24 mouse cellular contexts compared by ENCODE assay signal in the genomic region with DNA sequence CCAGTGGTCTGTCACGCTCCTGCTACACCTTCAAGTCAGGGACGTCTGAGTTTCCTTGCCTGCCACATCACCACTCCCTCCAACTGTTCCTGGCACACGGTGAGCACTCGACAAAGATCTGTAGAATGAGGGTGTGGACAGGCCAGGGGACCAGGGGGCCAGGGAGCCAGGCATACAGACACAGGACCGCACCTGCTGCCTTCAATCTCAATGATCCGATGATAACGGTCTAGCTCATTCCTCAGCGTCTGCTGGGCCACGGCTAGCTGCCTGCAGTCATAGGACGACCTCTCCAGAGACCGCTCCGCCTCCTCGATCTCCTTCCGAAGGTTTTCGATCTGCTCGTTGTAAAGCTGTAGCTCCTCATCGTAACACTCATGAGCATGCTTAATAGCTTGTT. TPM values are rescaled to one million over a fixed set of nuclear protein-coding genes. Genes with fewer than 3 reads are reported as not detected.
DNase-seq lines count a peak whose midpoint lies in the region; ATAC-seq and TF ChIP-seq lines count a peak whose summit lies in the region.
"Had no signal": no experiment of that assay in that cellular context is flagged by ENCODE, and none has a peak within 500 bp of the region (broad histone marks: within the 10 kb centered on the region; RNA-seq: fewer than 3 reads in every experiment).

No protein-coding gene starts in this region.

- H3K9me3 ChIP-seq in embryonic facial prominence, embryonic 14.5 days (ENCODE audit: control insufficient read depth, low read length) = no peaks in the 10 kb centered on the region
- no peaks in the 10 kb centered on the region for H3K9me3 ChIP-seq in embryonic facial prominence, embryonic 10.5 days
- no peaks in the 10 kb centered on the region for H3K9me3 ChIP-seq in limb, embryonic 13.5 days
- H3K9me3 ChIP-seq in limb, embryonic 10.5 days (replicated peaks) = no peaks in the 10 kb centered on the region
- H3K9me3 ChIP-seq: embryonic facial prominence, embryonic 15.5 days; G1E; hindbrain, embryonic 12.5 days; hindbrain, embryonic 15.5 days had no signal

- peak; percentile 38; the same call in 1 of the 2 replicates for ATAC-seq in embryonic facial prominence, embryonic 14.5 days (ENCODE audit: low read depth)
- ATAC-seq in limb, embryonic 13.5 days (ENCODE audit: low FRiP score, low read depth) = peak; percentile 33; the same call in 1 of the 2 replicates
- ATAC-seq: forebrain, embryonic 14.5 days; forebrain, postnatal 0 days; Patski had no signal

- TF ChIP-seq CTCF in C2C12 (IDR thresholded peaks at IDR 0.05; ENCODE audit: control insufficient read depth, insufficient read depth, insufficient read length) = no peak

- H3K4me2 ChIP-seq in embryonic facial prominence, embryonic 14.5 days (ENCODE audit: low read depth, low read length) = no peak overlapping the region
- no peak overlapping the region for H3K4me2 ChIP-seq in limb, embryonic 13.5 days (replicated peaks)
- no peak overlapping the region for H3K4me2 ChIP-seq in myocyte (ENCODE audit: low read depth)
- H3K4me2 ChIP-seq: embryonic facial prominence, embryonic 15.5 days; hindbrain, embryonic 12.5 days; hindbrain, embryonic 15.5 days had no signal

- H3K27me3 ChIP-seq in embryonic facial prominence, embryonic 14.5 days (replicated peaks; ENCODE audit: control insufficient read depth, insufficient read depth, low read length) = no peaks in the 10 kb centered on the region
- H3K27me3 ChIP-seq in embryonic facial prominence, embryonic 10.5 days (replicated peaks; ENCODE audit: low read depth, poor library complexity, severe bottlenecking) = no peaks in the 10 kb centered on the region
- no peaks in the 10 kb centered on the region for H3K27me3 ChIP-seq in limb, embryonic 13.5 days
- no peaks in the 10 kb centered on the region for H3K27me3 ChIP-seq in limb, embryonic 10.5 days (ENCODE audit: low read depth, poor library complexity, severe bottlenecking)
- H3K27me3 ChIP-seq in C2C12 (ENCODE audit: control insufficient read depth, insufficient read depth, insufficient read length) = peaks cover 4% of the 10 kb centered on the region
- H3K27me3 ChIP-seq in myocyte (ENCODE audit: control insufficient read depth, insufficient read depth, insufficient read length) = no peaks in the 10 kb centered on the region
- H3K27me3 ChIP-seq: CH12.LX; embryonic facial prominence, embryonic 15.5 days; hindbrain, embryonic 12.5 days; hindbrain, embryonic 15.5 days had no signal

- no peak overlapping the region for H3K4me3 ChIP-seq in embryonic facial prominence, embryonic 14.5 days (ENCODE audit: low read depth, low read length)
- no peak overlapping the region for H3K4me3 ChIP-seq in embryonic facial prominence, embryonic 10.5 days
- no peak overlapping the region for H3K4me3 ChIP-seq in limb, embryonic 13.5 days
- H3K4me3 ChIP-seq in limb, embryonic 10.5 days = no peak overlapping the region
- H3K4me3 ChIP-seq in C2C12 (ENCODE audit: insufficient read depth, poor library complexity, severe bottlenecking) (no peak overlapping the region), myocyte (no peak overlapping the region)
- H3K4me3 ChIP-seq: embryonic facial prominence, embryonic 15.5 days; hindbrain, embryonic 12.5 days; hindbrain, embryonic 15.5 days had no signal

- DNase-seq in embryonic facial prominence, embryonic 14.5 days (ENCODE audit: low spot score) = peak; percentile 41
- no peak for DNase-seq in embryonic facial prominence, embryonic 10.5 days (ENCODE audit: low spot score)
- no peak for DNase-seq in limb, embryonic 10.5 days (ENCODE audit: low spot score)
- DNase-seq in adrenal gland, postnatal 4 days (ENCODE audit: low spot score in 2 of 2) = no peak
- DNase-seq: adrenal gland, postnatal 14 days; cerebellum, adult 11-12 months; cerebellum, adult 8-10 months; cerebellum, postnatal 10 days; cerebellum, postnatal 36 days; embryo, embryonic 11 days; forebrain, postnatal 0 days; gastrocnemius, postnatal 25 days; heart, adult 18-20 months had no signal

- no peak overlapping the region for H3K9ac ChIP-seq in embryonic facial prominence, embryonic 14.5 days (ENCODE audit: low read depth, low read length)
- no peak overlapping the region for H3K9ac ChIP-seq in limb, embryonic 13.5 days
- H3K9ac ChIP-seq: embryonic facial prominence, embryonic 15.5 days; forebrain, postnatal 0 days; hindbrain, embryonic 12.5 days; hindbrain, embryonic 15.5 days had no signal

- no peak overlapping the region for H3ac ChIP-seq in C2C12 (ENCODE audit: control insufficient read depth, insufficient read length, low read depth)
- H3ac ChIP-seq in myocyte (ENCODE audit: control insufficient read depth, insufficient read length) = no peak overlapping the region

- WGBS in embryonic facial prominence, embryonic 14.5 days = 75% methylated on average over 17 of the region's 17 CpGs
- WGBS in embryonic facial prominence, embryonic 10.5 days = 80% methylated on average over 17 of the region's 17 CpGs
- 66% methylated on average over 17 of the region's 17 CpGs for WGBS in limb, embryonic 13.5 days
- WGBS in limb, embryonic 10.5 days = 78% methylated on average over 17 of the region's 17 CpGs

- no peaks in the 10 kb centered on the region for H3K79me3 ChIP-seq in C2C12 (ENCODE audit: low read depth)

- no peak overlapping the region for H3K27ac ChIP-seq in embryonic facial prominence, embryonic 14.5 days (replicated peaks; ENCODE audit: low read depth, low read length)
- H3K27ac ChIP-seq in embryonic facial prominence, embryonic 10.5 days (replicated peaks) = no peak overlapping the region
- H3K27ac ChIP-seq in limb, embryonic 13.5 days = no peak overlapping the region
- no peak overlapping the region for H3K27ac ChIP-seq in limb, embryonic 10.5 days
- H3K27ac ChIP-seq: embryonic facial prominence, embryonic 15.5 days; hindbrain, embryonic 12.5 days; hindbrain, embryonic 15.5 days had no signal

- no peaks in the 10 kb centered on the region for H3K79me2 ChIP-seq in C2C12 (ENCODE audit: control insufficient read depth, insufficient read depth)
- no peaks in the 10 kb centered on the region for H3K79me2 ChIP-seq in myocyte (ENCODE audit: control insufficient read depth, insufficient read depth)

- peaks cover 11% of the 10 kb centered on the region for H3K4me1 ChIP-seq in embryonic facial prominence, embryonic 14.5 days (ENCODE audit: control insufficient read depth, insufficient read depth, low read length)
- H3K4me1 ChIP-seq in embryonic facial prominence, embryonic 10.5 days = peaks cover 19% of the 10 kb centered on the region
- H3K4me1 ChIP-seq in limb, embryonic 13.5 days = peaks cover 14% of the 10 kb centered on the region
- peaks cover 11% of the 10 kb centered on the region for H3K4me1 ChIP-seq in limb, embryonic 10.5 days
- H3K4me1 ChIP-seq: hindbrain, embryonic 12.5 days; hindbrain, embryonic 15.5 days had no signal

- no peaks in the 10 kb centered on the region for H3K36me3 ChIP-seq in embryonic facial prominence, embryonic 14.5 days (ENCODE audit: control insufficient read depth, insufficient read depth, low read length)
- no peaks in the 10 kb centered on the region for H3K36me3 ChIP-seq in embryonic facial prominence, embryonic 10.5 days (replicated peaks)
- H3K36me3 ChIP-seq in limb, embryonic 13.5 days = no peaks in the 10 kb centered on the region
- no peaks in the 10 kb centered on the region for H3K36me3 ChIP-seq in limb, embryonic 10.5 days
- no peaks in the 10 kb centered on the region for H3K36me3 ChIP-seq in C2C12 (ENCODE audit: control insufficient read depth, insufficient read depth)
- H3K36me3 ChIP-seq in myocyte (ENCODE audit: control insufficient read depth, insufficient read depth) = no peaks in the 10 kb centered on the region
- H3K36me3 ChIP-seq: embryonic facial prominence, embryonic 15.5 days; G1E; hindbrain, embryonic 12.5 days; hindbrain, embryonic 15.5 days had no signal

- no peak for TF ChIP-seq POLR2A in myocyte (IDR thresholded peaks at IDR 0.05; ENCODE audit: insufficient read length, low read depth)

TF ChIP-seq in C2C12, 6 proteins besides CTCF, POLR2A, EP300 and RAD21:
- TF ChIP-seq MYOD1 (IDR thresholded peaks at IDR 0.05; ENCODE audit: control insufficient read depth, insufficient read length, low read depth) (peak; percentile 87), CEBPB (IDR thresholded peaks at IDR 0.05; ENCODE audit: low read depth) (no peak)

TF ChIP-seq in myocyte, 11 proteins besides CTCF, POLR2A, EP300 and RAD21:
- no peak for TF ChIP-seq CEBPB (IDR thresholded peaks at IDR 0.05; ENCODE audit: insufficient read depth, poor library complexity, severe bottlenecking)
- TF ChIP-seq MYOG (IDR thresholded peaks at IDR 0.05; ENCODE audit: control insufficient read depth in 1 of 3, insufficient read depth in 1 of 3, insufficient read length in 2 of 3, low read depth in 2 of 3) = no peak
- no peak for TF ChIP-seq REST (IDR thresholded peaks at IDR 0.05; ENCODE audit: insufficient read depth, insufficient read length)
- peak in 2 of 3 experiments; percentile 81 to 91 for TF ChIP-seq MYOD1 (IDR thresholded peaks at IDR 0.05; ENCODE audit: control insufficient read depth in 1 of 3, insufficient read length in 2 of 3, low read depth in 2 of 3)
- no peak for TF ChIP-seq USF1 (IDR thresholded peaks at IDR 0.05; ENCODE audit: low read depth)
- no peak for TF ChIP-seq MAX (IDR thresholded peaks at IDR 0.05; ENCODE audit: low read depth)

RNA-seq across cellular contexts. Expression of a gene that starts 31.3 kb away (rescaled TPM):
- polyA plus RNA-seq in embryonic facial prominence, embryonic 14.5 days (2014; fragmentation: Nextera tagmentation; extraction: Ambion mirVana) = 3.0 and 3.8 TPM in 2 replicates
- 0.60 and 1.2 TPM in 2 replicates for polyA plus RNA-seq in embryonic facial prominence, embryonic 10.5 days (2016; fragmentation: Nextera tagmentation; extraction: Ambion mirVana)
- polyA plus RNA-seq in limb, embryonic 13.5 days (2015; fragmentation: Nextera tagmentation; extraction: Ambion mirVana) = 2.4 and 2.6 TPM in 2 replicates
- polyA plus RNA-seq in limb, embryonic 10.5 days (2016; fragmentation: Nextera tagmentation; extraction: Ambion mirVana) = 0.95 and 1.1 TPM in 2 replicates
- 0.06 TPM for polyA plus RNA-seq in C2C12 (2012; fragmentation: generic; extraction: Trizol)
- 0.07 TPM for polyA plus RNA-seq in myocyte (2012; fragmentation: generic; extraction: Trizol)
- 1 to 10 TPM; 1.9 to 2.1 TPM for total RNA-seq in adrenal gland, postnatal 4 days (2021)
- total RNA-seq: hematopoietic stem cell, adult 5-6 weeks had no signal
- polyA plus RNA-seq: G1E had no signal
